Mouse (Mus musculus): ENCODE measurements around the gene Sgca. TPM values are rescaled to one million over a fixed set of nuclear protein-coding genes. Genes with fewer than 3 reads are reported as not detected.
"Not testable (repeated sequence)": the region's sequence is repeated elsewhere in the genome, so short reads cannot be mapped to it uniquely, and the experiment has no call there.

Sgca gene
- 100 to 1,000 TPM; 185 to 194 TPM for total RNA-seq (2021)
- long read RNA-seq, experiment 1, transcript Sgca-202 (11 exons, 1,724 nt), result minor isoform, 20 of 110 reads
- long read RNA-seq, experiment 1, transcript Sgca-201 (10 exons, 1,465 nt), result major isoform, 66 of 110 reads
- long read RNA-seq, experiment 1, partial matches to known transcripts, result 10 of 110 reads
- long read RNA-seq, experiment 1, other reads (novel, unspliced or antisense), result 14 of 110 reads
- long read RNA-seq, experiment 2, transcript Sgca-202 (11 exons, 1,724 nt), result minor isoform, 23 of 156 reads
- long read RNA-seq, experiment 2, transcript Sgca-201 (10 exons, 1,465 nt), result major isoform, 87 of 156 reads
- long read RNA-seq, experiment 2, partial matches to known transcripts, result 16 of 156 reads
- long read RNA-seq, experiment 2, other reads (novel, unspliced or antisense), result 29 of 156 reads

GRCm38 (mm10) chr11:94976199-94976598 lies at the start of gene Sgca:
TSS of gene Sgca (minus strand) at chr11:94976327.
- no peak for DNase-seq

- DNase-seq, result no peak
These were observed 49.3 kb upstream of the Sgca start for GRCm38 (mm10) chr11:95025227-95026012.

DNA sequence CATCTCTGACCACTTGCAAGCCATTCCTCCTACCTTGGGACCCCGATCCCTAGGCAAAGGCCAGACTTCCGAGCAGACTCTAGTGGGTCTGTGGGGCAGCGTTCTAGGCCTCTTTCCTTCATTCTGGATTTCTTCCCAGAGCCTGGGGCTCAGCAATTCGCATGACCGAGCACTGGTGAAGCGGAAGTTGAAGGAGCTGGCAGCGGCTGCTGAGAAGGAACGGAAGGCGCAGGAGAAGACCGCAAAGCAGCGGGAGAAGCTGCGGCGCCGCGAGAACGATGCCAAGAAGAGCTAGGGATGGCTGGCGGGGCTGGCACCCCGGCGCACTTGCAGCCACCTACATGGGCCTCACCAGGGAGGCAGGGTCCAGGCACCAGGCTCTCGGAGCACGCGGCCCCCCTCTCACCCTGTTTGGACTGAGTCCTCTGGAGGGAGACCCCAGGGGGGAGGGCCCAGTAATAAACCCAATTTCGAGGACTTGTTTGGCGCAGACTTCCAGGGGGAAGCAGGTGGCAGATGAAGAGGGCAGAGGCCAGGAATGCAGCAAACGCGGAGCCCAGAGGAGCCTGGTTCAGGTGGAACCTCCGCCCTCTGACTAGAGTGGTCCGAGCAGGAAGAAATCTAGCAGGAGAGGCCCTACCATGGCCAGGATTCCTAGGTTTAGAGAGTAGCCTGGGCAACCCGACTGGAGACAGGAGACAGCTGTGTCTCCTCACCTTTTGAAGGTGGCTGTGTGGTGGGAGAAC lies 48.5 kb upstream of the Sgca start:
- no peak for DNase-seq

DNA sequence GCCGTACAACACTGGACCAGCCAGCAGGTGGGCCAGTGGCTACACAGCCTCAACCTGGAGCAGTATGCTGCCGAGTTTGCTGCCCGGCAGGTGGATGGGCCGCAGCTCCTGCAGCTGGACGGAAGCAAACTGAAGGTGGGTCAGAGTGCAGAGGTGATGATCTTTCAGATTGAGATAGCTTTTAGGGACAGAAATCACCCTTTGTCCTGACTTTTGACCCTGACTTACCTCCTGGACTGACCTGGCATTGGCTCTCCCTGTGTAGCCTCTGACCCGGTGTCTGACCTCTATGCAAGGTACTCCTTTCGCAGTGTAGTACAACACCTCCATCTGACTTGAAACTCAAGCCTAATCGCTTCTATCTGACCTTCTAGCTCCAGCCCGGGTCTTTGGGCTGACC lies 47.4 kb upstream of the Sgca start:
- no peak for DNase-seq

DNA sequence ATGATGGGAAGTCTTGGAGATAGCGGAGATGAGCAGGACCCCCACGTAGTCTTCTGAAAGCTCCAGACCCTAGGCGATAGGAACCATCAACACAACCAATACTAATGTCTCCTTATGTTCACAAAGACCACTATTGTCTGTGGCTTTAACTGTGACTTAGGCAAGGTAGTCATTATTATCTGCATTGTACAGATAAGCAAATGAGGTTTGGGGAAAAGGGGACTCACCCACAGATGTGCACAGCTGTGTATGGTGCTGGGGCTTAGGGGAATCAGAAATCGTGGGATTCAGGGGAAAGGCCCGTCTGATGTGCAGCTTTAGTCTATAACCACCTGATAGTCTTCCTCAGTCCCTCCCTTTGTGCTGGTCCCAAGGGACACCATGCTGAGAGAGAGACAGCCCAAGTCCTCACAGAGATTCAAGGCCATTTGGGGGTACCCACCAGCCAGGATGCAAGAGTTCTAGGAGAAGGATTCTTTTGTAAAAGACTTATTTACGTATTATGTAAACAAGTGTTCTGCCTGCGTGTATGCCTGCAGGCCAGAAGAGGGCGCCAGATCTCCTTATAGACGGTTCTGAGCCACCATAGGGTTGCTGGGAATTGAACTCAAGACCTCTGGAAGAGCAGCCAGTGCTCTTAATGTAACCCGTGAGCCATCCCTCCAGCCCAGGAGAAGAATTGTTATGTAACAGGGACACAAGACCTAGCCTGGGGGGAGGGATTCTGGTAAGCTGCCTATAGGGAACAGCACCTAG lies 46.3 kb upstream of the Sgca start:
- DNase-seq, result no peak

DNA sequence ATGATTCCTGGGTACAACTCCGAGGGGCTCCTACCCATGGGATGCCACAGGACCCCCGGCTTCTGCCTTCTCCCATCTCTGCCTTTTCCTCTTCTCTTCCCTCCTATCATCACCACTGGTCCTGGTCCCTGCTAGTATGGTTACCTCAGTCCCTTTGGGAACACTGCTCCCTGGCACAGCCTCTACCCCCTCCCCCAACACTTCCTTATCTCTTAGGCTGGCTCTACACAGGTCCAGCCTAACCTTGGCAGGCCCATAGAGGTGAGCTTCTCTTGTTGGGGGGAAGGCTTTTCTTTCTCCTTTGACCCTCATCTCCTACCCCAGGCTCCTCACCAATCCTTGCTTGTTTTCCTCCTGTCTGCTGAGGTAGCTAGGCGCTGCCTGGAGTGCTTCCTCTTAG lies 39.4 kb upstream of the Sgca start:
- no peak for DNase-seq

- no peak for DNase-seq
These were observed 36.4 kb upstream of the Sgca start for GRCm38 (mm10) chr11:95012487-95012886.

- no peak for DNase-seq
These were observed 35.9 kb upstream of the Sgca start for GRCm38 (mm10) chr11:95012075-95012474.

GRCm38 (mm10) chr11:95011416-95011815 lies 35.3 kb upstream of the Sgca start:
- DNase-seq, result no peak

GRCm38 (mm10) chr11:95010841-95011403 lies 34.8 kb upstream of the Sgca start:
- not testable (repeated sequence) for DNase-seq

- DNase-seq, result peak; percentile 44
These were observed 34.1 kb upstream of the Sgca start for GRCm38 (mm10) chr11:95010141-95010739.

GRCm38 (mm10) chr11:95009629-95010014 lies 33.5 kb upstream of the Sgca start, which contains the start of gene Samd14:
TSS of gene Samd14 (plus strand) at chr11:95009879.
- peak; percentile 66 for DNase-seq

DNA sequence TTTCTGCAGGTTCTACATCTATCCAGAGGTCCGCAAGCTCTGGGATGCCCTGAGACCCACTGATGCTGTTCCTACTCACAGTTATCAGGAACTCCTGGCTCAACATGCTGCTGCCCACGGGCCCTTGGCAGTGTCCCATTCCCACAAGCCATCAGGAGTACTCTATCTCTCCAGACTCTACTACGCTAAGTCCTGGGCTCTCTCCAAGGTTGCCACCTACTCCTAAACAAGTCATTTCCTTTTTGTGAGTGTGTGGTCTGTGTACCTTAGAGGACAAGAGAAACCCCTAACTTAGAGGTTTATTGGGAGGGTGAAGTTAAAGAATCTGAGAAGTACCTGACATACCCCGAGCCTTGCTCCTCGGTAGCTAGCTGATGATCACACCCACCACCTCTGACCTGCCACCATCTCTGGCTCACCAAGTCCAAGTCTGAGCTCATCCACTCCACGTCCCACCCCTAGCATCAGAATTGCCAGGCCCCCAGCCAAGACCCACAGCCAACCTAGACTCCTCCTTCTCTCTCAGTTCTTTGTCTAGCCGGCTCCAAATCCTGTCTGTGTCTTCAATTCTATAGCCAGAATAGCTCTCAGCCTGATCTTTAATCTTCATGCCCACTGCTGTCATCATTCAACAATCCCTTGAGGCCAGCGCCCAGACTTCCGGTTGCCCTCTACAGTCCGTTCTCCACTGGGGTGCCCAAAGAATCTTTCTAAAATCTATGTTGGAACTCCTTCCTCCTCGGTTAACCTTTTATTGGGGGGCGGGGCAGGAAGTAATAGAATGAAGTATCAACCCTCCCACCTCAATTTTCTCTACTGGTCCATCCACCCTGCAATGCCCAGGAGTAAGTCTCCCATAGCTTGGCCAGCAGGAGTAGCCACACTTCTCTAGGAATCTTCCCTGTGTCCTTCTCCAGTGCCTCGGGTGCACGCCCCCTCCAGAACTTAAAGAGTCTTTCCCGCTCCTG lies 32.8 kb upstream of the Sgca start:
- no peak for DNase-seq

- no peak for DNase-seq
These were observed 31.3 kb upstream of the Sgca start for GRCm38 (mm10) chr11:95007418-95007817.

GRCm38 (mm10) chr11:95006525-95007219 lies 30.5 kb upstream of the Sgca start:
- DNase-seq, result peak; percentile 83

- DNase-seq, result no peak
These were observed 29.9 kb upstream of the Sgca start for GRCm38 (mm10) chr11:95006038-95006437.

DNA sequence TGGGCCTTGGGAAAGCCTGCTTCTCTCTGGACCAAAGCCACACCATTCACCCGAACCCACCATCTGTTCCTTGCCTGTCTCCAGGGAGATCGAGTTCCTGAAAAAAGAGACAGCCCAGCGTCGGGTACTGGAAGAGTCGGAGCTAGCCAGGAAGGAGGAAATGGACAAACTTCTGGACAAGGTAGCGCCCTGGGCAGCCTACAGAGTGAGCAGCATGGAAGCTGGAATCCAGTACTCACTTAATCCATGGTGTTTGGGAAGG lies 28.7 kb upstream of the Sgca start:
- DNase-seq, result no peak

- no peak for DNase-seq
These were observed 28.2 kb upstream of the Sgca start for GRCm38 (mm10) chr11:95004136-95004936.

DNA sequence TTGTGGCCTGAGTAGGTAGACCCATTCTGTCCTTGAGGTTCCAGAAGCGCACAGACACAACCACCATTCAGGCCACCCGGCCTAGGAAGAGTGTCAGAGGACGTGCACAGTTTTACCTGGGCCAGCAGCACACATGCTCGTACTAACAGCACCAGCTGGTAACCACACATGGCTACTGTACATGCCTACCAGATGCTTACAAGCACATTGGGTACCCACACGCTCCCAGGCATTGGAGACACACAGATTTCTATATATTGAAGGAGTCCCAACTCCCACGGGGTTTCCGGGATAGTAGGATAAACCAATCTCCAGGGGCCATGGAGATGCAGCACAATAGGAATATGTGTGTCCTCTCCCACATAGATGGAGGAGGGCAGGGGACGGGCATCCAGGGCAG lies 26.6 kb upstream of the Sgca start:
- no peak for DNase-seq
